Mouse (Mus musculus) forelimb bud, embryonic 11.5 days (tissue): ENCODE data around the gene Chn2.

Experiments used
- DNase-seq: peaks from one replicate; pipeline ENCODE4 v3.0.0-alpha.2; 2012; ENCODE audit warnings: low read depth, low spot score

The Chn2 gene

DNA sequence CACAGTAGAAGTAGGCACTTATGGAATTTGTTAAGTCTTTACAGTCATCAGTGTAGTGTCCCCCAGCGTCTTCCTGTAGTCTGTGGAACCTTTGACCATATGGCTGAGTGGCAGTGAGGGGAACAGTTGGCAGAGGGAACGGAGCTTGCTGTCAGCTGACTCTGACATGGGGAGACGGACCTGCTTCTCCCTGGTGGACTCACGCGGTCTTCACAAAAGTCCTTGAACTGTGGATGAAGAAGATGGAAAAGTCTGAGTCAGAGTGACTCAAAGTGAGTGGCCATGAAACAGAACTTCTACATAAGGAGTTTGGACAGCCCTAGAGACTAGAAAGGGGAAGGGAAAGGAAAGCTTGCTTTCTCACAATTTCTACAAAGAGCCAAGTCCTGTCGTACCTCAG lies 36.1 kb downstream of the Chn2 start:
- DNase-seq, result no peak

- no peak for DNase-seq
These were observed 37.3 kb downstream of the Chn2 start for GRCm38 (mm10) chr6:54076625-54077024.

DNA sequence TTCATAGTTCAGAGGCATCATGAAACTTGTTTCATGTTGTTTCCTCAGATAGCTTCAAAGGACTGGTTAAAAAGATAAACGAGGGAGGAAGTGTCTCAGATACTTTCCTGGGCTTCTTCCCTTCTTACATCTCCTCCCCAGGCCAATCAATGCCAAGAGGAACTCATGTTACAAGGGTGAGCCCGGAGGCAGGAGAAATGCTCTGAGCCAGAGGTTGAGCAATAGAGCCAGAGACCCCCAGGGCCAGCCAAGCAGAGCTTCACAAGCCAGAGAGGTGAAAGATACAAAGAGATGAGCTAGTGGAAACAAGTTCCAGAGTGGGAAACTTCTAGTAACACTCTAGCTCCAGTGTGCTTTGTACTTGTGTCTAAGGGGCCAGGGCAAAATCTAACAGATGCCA lies 38.9 kb downstream of the Chn2 start:
- DNase-seq, result no peak

DNA sequence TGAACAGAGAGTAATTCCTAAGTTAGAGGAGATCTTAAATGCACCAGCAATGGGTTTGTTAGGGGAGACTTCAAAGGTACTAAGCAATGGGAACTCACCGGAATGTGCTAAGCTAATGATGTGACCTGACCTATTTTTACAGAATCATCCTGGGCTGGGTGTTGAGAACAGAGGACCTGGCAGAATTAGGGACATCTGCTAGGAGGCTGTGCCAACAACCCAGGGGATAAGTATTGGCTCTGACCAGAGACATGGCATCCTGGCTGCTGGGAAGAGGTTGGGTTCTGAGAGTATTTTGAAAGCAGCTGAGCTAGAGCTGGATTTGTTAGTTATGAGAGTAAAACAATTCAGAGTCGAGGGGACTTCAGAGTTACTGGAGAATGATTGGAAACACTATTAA lies 40.5 kb downstream of the Chn2 start:
- no peak for DNase-seq

- DNase-seq, result no peak
These were observed 41.3 kb downstream of the Chn2 start for GRCm38 (mm10) chr6:54080518-54081285.

DNA sequence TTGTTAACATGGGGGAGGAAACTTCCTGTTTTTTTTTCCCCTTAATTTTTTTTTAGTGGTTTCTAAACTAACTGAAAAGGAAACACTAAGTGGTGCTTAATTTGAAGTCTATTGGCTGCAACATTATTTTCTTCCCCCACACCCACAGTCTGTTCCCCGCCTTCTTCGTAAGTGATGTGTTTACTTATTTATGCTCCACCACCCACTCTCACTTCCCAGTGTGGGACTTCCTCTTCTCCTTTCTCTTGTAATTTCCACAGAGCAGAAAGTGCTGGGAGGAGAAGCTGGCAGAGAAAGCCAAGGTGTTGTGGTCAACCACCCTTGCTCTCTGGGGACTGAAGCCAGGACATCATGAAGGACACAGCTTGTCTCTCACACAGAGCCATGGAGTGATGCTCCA lies 43.2 kb downstream of the Chn2 start:
- DNase-seq, result no peak

- DNase-seq, result no peak
These were observed 44.7 kb downstream of the Chn2 start for GRCm38 (mm10) chr6:54084046-54084445.

DNA sequence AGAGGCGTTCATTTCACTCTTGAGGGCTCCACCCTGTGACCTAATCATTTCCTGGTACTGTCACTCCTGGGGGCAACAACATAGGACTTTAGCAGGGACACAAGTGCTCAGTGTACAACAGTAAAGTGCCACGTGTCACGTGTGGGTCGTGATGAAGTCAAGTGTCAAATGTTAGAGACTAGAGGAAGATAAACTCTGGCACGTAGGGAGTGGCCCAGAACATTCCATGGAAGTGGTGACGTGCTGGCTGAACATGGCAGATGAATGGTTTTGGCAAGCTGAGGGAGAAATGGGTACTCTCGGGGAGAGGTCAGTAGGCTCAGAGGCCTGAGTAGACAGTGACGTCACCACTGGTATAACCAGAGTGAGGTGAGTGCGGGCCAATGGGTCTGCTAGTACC lies 45.7 kb downstream of the Chn2 start:
- DNase-seq, result no peak

- no peak for DNase-seq
These were observed 48.8 kb downstream of the Chn2 start for GRCm38 (mm10) chr6:54088168-54088567.

DNA sequence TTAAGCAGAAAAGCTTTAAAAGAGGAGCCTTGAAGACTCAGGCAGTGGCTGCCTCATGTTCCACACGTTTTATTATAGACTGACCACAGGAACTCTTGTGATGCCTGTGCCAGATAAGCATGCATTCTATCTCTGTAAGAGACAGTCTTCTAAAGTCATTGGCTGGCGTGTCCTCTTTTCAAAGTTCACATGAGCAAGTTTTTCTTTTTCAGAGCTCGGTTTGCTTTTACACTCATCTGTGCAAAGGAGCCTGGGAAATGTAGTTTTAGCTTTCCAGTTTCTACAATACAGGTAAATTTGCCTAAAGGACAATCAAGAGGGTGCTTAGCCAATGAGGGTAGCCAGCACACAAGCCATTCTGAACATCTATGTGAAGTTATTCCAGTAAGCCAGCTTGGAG lies 51.5 kb downstream of the Chn2 start:
- DNase-seq, result no peak

DNA sequence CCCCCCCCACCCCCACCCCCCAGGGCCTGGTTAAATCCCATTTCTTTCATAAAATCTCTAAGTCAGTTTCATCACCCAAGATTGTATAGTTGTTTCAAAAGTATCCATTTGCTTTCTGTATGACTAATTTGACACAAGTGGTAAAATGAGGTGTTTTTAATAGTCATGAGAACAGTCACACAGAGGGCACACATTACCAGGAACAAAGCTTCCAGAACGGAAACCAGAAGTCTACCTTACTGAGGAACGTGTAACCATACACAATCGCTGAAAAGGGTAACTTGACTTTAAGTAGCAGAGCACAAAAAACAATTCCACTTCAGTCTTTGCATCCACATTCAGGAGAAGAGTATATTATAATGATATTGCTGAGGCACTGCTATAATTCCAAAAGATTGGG lies 53.6 kb downstream of the Chn2 start:
- no peak for DNase-seq

- DNase-seq, result peak; percentile 35
These were observed 56.9 kb downstream of the Chn2 start for GRCm38 (mm10) chr6:54096147-54096761.

- DNase-seq, result no peak
These were observed 57.5 kb downstream of the Chn2 start for GRCm38 (mm10) chr6:54096836-54097235.

GRCm38 (mm10) chr6:54098339-54098738 lies 59.0 kb downstream of the Chn2 start:
- no peak for DNase-seq

GRCm38 (mm10) chr6:54099659-54100058 lies 60.3 kb downstream of the Chn2 start:
- DNase-seq, result no peak

GRCm38 (mm10) chr6:54102210-54102609 lies 62.9 kb downstream of the Chn2 start:
- DNase-seq, result no peak

GRCm38 (mm10) chr6:54103276-54103975 lies 64.1 kb downstream of the Chn2 start:
- DNase-seq, result no peak

DNA sequence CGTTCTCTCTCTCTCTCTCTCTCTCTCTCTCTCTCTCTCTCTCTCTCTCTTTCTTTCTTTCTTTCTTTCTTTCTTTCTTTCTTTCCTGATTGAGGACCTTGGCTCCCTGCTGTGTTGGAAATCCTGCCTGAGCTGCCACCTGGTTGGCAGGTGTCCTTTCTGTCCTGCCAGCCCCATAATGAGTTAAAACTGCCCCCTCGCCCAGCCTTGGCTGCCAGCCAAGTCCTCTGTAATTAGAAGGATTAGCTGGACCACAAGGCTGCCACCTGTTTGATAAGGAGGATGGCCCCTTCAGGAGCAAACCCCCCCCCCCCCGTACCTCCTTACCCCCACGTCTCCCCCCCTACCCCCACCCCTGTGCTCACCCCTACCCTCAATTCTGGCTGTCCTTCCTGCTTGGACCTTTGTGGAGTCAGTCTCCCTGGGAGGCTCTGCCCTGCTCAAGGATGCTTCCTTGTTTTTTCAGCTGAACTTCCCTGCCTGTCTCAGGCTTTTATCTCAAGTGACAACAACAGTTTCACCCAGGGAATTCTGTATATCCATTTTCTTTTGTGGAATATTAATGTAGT lies 72.1 kb downstream of the Chn2 start:
- DNase-seq, result no peak

- DNase-seq, result no peak
These were observed 74.0 kb downstream of the Chn2 start for GRCm38 (mm10) chr6:54113338-54113737.

DNA sequence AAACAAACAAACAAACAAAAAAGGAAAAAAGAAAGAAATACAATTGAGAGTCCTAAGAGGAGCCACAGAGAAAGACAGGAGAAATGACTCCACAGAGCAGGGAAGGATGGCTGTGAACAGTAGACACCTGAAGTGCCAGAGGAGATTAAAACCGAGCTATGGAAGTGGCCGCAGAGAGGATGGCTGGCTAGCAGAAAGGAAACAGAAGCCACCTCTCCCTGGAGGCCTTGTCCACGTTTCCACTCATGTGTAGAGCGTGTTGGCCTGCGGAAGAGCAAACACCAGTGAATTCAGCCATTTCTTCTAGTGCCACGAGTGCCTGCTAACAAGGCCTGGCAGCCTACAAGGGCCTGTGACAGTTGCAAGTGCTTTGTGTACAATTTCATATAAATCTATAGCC lies 75.1 kb downstream of the Chn2 start:
- DNase-seq, result no peak

DNA sequence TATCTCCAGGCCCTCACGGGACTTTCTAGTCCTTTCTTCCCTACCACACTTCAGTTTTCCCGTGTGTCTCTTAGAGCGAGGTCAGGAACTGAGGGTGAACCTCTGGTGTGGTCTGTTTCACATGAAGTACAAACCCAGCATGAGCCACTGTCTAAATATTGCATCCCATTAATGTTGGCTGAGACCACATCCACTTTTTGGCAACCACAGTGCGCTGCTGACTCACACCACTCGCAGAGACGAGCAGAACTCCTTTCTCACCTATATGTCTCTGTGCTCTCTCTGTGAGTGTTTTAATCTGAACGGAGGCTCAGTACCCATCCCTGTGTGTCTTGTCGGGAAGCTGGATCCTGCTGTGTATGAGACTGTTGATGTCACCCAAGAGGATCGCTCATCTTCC lies 76.9 kb downstream of the Chn2 start:
- DNase-seq, result no peak

DNA sequence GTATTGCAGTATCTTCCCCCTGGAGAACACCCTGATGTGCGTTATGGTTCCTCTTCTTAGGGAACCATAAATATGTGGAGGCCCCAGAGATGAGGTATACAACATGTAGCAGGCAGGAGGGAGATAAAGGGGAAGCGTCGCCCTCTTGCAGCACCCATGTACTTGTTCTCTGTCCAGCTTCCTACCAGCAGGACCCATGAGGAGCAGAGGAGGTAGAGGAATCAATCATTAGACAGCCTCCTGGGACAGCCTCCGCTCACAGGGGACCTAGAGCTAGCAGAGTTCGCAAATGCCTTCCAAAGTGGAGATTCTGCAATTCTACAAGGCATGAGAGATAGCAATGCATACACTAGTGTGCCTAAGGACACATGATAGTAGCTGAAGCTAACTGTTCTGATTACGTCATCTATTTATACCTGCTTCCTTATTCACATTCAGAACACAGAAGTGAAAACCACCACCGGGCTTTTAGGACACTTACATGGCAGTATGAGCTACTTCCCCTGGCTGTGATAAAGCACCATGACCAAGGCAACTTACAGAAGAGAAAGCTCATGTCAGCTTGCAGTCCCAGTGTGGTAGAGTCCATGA lies 77.7 kb downstream of the Chn2 start:
- DNase-seq, result no peak
